Mouse (Mus musculus): Measurements from ENCODE around the gene Rfc1.
"Not testable (repeated sequence)": the region's sequence is repeated elsewhere in the genome, so short reads cannot be mapped to it uniquely, and the experiment has no call there.

- TF ChIP-seq CTCF (IDR thresholded peaks at IDR 0.05 in 2 of 3, conservative IDR thresholded peaks at IDR 0.05 in 1 of 3; ENCODE audit: control insufficient read depth in 1 of 3, insufficient read depth in 1 of 3, low read depth in 2 of 3, low read length in 3 of 3, poor library complexity in 1 of 3, severe bottlenecking in 1 of 3); BHLHE40 (IDR thresholded peaks at IDR 0.05; ENCODE audit: borderline replicate concordance, low read depth, low read length); TAL1 (IDR thresholded peaks at IDR 0.05; ENCODE audit: low read length); POLR2AphosphoS2 (IDR thresholded peaks at IDR 0.05; ENCODE audit: low read length); SMC3 (IDR thresholded peaks at IDR 0.05; ENCODE audit: low read depth, low read length); MYB (IDR thresholded peaks at IDR 0.05; ENCODE audit: low read depth, low read length); RAD21 (IDR thresholded peaks at IDR 0.05; ENCODE audit: low read depth, low read length); POLR2A (IDR thresholded peaks at IDR 0.05; ENCODE audit: control insufficient read depth in 1 of 2, insufficient read depth in 1 of 2, low read depth in 1 of 2, low read length in 2 of 2, poor library complexity in 1 of 2); ELF1 (IDR thresholded peaks at IDR 0.05; ENCODE audit: low read depth, low read length); TBP (IDR thresholded peaks at IDR 0.05; ENCODE audit: low read depth, low read length); GABPA (IDR thresholded peaks at IDR 0.05; ENCODE audit: low read depth, low read length): not testable (repeated sequence)
Measured at GRCm38 (mm10) chr5:65289009-65289408, 46.5 kb downstream of the Rfc1 start.
